Mouse (Mus musculus): ENCODE results near the gene Gdpd5.
A peak's percentile ranks its signal among the peaks of the same experiment; 100 is the strongest.

The Gdpd5 gene

GRCm38 (mm10) chr7:99381214-99382087 lies at the start of gene Gdpd5:
TSS of gene Gdpd5 (plus strand) at chr7:99381414.
- DNase-seq (ENCODE audit: low read depth, low spot score) = peak; percentile 94

GRCm38 (mm10) chr7:99332774-99333480 lies 48.3 kb upstream of the Gdpd5 start:
- DNase-seq (ENCODE audit: low read depth, low spot score) = no peak

- DNase-seq (ENCODE audit: low read depth, low spot score) = no peak
Observed at GRCm38 (mm10) chr7:99340736-99341135, 40.5 kb upstream of the Gdpd5 start.

GRCm38 (mm10) chr7:99343577-99343976 lies 37.6 kb upstream of the Gdpd5 start:
- no peak for DNase-seq (ENCODE audit: low read depth, low spot score)

GRCm38 (mm10) chr7:99347268-99347667 lies 33.9 kb upstream of the Gdpd5 start:
- DNase-seq (ENCODE audit: low read depth, low spot score) = no peak

GRCm38 (mm10) chr7:99348883-99349282 lies 32.3 kb upstream of the Gdpd5 start:
- DNase-seq (ENCODE audit: low read depth, low spot score) = no peak

- DNase-seq (ENCODE audit: low read depth, low spot score) = no peak
Observed at GRCm38 (mm10) chr7:99349782-99350720, 31.2 kb upstream of the Gdpd5 start.

GRCm38 (mm10) chr7:99351104-99351801 lies 30.0 kb upstream of the Gdpd5 start:
- DNase-seq (ENCODE audit: low read depth, low spot score) = no peak

GRCm38 (mm10) chr7:99351802-99352517 lies 29.3 kb upstream of the Gdpd5 start:
- no peak for DNase-seq (ENCODE audit: low read depth, low spot score)

GRCm38 (mm10) chr7:99352526-99353400 lies 28.5 kb upstream of the Gdpd5 start, which contains the start of gene Serpinh1:
TSS of gene Serpinh1 (minus strand) at chr7:99353239.
- DNase-seq (ENCODE audit: low read depth, low spot score) = no peak

GRCm38 (mm10) chr7:99355731-99356131 lies 25.5 kb upstream of the Gdpd5 start:
- DNase-seq (ENCODE audit: low read depth, low spot score) = no peak

- no peak for DNase-seq (ENCODE audit: low read depth, low spot score)
Observed at GRCm38 (mm10) chr7:99356244-99356930, 24.8 kb upstream of the Gdpd5 start.

- no peak for DNase-seq (ENCODE audit: low read depth, low spot score)
Observed at GRCm38 (mm10) chr7:99357201-99357600, 24.0 kb upstream of the Gdpd5 start.

GRCm38 (mm10) chr7:99358371-99358770 lies 22.8 kb upstream of the Gdpd5 start:
- no peak for DNase-seq (ENCODE audit: low read depth, low spot score)

GRCm38 (mm10) chr7:99360021-99360802 lies 21.0 kb upstream of the Gdpd5 start:
- DNase-seq (ENCODE audit: low read depth, low spot score) = no peak

GRCm38 (mm10) chr7:99360803-99361414 lies 20.3 kb upstream of the Gdpd5 start:
- DNase-seq (ENCODE audit: low read depth, low spot score) = no peak

- no peak for DNase-seq (ENCODE audit: low read depth, low spot score)
Observed at GRCm38 (mm10) chr7:99362137-99362536, 19.1 kb upstream of the Gdpd5 start.
